Mouse (Mus musculus) kidney, adult 18-20 months (tissue): ENCODE data around the gene Phf5a.

Source experiments
- DNase-seq: peaks from one replicate; pipeline ENCODE4 v3.0.0; 2021

Gene Phf5a

DNA sequence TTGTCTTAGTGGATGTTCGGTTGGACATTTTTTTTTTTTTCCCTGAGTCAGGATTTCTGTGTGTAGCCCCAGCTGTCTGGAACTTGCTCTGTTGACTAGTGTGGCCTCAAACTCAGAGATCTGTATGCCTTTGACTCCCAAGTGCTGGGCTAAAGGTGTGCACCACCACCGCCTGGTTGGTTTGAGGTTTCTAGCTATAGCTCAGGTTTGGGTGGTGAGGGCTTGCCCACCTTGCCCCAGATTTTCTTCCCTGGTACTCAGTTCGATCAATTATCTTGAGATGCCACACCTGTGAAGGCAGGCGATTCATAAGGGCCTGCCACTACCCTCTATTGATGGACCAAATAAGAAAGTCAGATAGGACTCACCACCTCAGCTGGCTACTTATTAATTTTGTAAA lies 24.6 kb downstream of the Phf5a start:
- DNase-seq: no peak

DNA sequence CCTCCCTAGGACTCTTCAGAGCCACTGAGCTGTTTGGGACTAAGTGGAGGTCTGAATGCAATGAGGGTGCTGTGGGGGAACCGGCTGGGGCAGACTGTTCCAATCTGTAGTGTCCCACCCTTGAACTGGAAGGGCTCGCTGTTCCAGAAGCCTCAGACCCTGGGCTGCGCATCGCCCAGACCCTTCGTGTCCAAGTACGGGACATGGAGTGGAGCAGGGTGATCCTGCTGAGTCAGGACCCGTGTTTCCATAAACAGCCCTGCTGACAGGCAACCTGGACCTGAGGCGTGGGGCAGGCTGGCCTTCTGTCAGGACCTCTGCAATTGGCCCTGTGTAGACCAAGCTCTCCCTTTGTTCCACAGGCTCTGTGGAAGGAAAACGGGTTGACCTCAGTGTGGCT lies 25.0 kb downstream of the Phf5a start:
- DNase-seq: no peak

DNA sequence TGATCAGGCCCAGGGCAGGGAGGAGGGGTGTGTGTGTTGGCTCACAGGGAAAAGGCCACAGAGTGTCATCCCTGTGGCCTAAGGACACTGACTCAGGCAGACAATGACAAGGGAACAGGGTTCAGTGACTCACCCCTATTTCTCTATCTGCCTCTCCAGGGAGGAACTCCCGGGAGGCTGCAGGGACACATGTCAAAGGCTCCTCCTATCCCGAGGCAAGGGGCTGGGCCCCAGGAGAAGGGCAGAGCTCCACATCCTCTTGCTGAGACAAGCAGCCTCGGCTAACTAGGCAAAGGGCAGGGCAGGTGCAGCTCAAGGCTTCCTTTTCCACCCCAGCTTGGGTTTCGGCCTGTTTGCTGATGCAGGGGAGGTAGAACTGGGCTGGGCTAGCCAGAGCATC lies 26.0 kb downstream of the Phf5a start:
- peak; percentile 76 for DNase-seq

DNA sequence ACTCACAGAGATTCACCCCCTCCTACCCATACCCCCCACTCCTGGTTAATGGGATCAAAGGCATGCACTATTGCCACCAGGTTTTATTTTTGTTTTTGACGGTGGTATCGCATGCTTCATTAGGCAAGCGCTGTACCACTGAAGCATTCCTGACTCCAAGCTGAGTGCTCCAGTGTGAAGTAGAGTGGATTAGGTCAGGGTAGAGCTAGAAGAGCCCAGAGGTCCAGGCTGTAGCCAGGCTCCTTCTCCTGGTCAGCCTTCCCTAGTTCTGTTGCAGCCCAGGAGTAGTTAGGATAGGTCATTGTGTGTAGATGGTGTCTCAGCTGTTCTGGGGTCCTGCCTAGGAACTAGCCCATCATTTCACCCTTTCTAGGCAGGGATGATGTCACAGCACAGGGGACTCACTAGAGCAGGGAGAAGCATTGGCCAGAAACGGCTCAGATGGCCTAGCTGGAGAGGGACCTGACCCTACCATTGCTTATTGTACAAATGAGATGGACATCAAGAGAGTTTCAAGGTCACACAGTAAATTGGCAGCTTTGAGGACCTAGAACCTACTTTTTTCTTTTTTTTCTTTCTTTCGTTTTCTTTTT lies 26.6 kb downstream of the Phf5a start:
- no peak for DNase-seq

DNA sequence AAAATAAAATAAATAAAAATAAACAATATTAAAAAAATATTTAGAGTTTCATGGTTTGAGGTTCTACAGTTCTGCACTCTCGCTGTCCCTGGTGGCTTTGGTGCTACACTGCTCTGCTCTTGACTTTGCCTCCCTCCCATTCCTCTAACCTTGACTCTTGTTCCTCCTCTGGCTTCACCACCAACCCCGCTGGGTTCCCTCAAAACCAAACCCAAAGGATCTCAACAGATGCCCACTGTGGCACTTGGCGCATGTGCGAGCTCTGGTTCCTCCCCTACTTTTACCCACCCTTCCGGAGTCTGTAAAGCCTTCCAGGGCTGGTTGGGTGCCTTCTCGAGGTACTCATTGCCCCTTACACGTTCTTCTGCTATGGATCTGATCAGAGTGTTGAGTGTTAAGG lies 29.4 kb downstream of the Phf5a start:
- no peak for DNase-seq

DNA sequence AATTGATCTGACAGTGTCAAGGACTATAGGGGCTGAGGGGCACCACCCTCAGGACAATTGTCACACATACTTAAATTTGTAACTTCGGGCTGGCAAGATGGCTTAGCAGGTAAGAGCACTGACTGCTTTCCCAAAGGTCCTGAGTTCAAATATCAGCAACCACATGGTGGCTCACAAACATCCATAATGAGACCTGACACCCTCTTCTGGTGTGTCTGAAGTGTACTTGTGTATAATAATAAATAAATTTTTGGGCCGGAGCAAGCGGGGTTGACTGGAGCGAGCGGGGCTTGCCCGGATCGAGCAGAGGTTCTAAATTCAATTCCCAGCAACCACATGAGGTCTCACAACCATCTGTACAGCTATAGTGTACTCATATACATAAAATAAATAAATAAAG lies 31.4 kb downstream of the Phf5a start:
- DNase-seq: no peak

DNA sequence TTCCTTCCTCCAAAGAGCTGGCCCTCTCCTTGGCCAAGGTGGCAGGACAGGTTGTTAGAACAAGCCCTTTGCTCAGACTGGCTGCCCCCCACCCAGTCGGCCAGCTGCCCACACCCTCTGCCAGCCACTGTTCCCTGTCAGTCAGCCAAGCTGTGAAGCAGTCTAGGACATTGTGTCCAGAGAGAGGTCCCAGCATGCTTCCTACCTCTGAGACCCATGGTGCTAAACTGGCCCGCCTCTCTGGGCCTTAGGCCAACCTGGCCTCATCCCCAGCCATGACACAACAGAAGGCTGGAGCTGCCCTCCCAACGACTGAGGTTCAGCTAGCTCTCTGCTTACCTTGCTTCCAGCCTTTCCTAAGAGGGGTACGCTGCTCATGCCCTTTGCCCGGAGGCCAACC lies 32.1 kb downstream of the Phf5a start:
- peak; percentile 96 for DNase-seq

DNA sequence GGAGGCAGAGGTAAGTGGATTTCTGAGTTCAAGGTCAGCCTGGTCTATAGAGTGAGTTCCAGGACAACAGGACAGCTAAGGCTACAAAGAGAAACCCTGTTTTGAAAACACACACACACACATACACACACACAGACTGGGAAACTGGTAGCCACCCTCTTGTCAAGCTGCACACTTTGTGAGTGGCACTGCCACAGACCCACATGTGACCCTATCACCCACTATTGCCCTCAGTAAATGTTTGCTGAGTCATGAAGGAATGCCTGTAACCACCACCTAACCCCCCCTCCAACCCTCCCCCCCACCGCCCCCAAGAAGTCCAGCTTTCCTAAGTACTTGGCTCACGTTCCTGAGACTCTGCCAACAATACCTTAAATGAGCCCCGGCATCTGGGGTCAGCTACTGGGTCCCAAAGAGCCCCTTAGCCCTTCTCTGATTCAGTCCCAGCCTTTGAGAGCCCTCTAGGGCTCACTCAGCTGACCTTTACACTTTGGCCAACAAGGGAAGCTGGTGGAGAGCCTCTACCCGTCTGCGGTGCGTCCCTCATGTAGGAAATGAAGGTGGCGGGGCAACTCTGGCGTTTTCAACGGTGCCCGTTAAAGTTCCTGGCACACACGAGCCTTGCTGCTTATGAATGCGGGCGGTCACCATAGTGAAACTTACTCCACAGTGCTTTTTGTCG lies 33.0 kb downstream of the Phf5a start:
- peak; percentile 69 for DNase-seq

DNA sequence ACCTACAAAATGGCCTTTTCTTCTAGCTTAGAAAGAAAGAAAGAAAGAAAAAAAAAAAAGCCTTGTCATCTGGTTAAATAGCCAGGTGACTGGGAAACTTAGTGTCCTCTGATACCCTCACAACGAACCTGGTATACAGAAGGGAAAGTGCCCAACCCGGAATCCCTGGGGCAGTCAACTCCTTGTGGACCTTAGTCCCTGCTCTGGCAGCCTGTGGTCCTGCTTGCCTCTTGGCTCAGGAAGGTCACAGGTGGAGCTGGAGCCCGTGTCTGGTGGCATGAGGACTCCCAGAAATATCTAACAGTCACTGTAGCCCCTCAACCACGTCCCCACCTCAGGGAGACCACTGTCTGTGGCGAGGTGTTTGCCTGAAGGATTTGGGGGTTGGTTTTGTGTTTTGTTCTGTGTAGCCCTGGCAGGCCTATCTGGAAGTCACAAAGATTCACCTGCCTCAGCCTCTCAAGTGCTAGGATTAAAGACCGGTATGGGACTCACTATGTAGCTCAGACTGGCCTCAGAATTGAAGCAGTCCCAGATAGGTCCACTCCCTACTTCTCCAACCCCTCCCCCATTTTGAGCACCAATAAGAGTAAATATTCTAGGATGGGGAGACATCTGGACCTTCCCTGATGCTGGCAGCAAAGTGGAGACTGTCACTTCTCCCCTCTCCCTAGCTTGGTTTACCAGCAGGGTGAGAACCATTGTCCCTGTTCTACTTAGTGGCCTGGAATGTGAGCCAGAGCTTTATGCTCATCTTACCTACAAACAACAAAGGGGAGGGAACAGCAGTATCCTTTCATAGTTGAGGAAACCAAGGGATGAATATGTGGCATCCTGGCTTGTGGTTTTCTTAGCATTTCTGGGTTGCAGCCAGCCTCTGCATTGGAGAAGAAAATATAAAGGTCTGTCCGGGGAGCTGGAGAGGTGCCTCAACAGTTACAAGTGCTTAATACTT lies 34.5 kb downstream of the Phf5a start:
- DNase-seq: peak; percentile 67

DNA sequence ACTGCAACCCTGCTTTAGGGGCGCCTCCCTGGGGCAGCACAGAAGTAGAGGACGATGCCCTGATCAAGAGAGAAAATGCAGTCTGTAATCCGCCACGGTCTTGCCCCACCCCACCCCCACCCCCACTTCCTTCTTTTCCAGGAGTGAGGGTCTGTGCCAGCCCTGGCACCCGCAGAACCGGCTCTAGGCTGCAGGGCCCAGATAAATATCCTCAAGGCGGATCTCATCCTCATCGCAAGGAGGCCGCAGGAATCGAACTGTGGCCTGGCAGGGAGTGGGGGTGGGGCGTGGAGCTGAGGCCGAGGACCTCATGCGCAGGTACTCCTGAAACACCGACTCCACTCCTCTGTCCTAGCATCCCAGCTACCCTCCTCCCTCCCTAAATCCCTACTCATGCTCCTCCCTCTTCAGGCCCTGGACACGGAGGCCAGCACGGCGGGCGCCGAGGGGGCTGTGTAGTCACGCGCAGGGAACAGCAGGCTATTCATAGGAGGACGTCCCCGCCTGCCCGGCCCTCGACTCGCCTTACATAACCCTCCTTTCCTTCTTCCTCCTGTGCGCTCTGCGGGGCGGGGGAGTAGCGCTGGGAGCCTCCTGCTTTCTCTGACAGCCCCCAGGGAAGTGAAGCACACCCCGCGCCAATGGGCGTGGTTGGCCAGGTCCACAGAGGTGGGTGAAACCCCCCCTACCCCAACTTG lies 35.4 kb downstream of the Phf5a start:
- DNase-seq: peak; percentile 93

DNA sequence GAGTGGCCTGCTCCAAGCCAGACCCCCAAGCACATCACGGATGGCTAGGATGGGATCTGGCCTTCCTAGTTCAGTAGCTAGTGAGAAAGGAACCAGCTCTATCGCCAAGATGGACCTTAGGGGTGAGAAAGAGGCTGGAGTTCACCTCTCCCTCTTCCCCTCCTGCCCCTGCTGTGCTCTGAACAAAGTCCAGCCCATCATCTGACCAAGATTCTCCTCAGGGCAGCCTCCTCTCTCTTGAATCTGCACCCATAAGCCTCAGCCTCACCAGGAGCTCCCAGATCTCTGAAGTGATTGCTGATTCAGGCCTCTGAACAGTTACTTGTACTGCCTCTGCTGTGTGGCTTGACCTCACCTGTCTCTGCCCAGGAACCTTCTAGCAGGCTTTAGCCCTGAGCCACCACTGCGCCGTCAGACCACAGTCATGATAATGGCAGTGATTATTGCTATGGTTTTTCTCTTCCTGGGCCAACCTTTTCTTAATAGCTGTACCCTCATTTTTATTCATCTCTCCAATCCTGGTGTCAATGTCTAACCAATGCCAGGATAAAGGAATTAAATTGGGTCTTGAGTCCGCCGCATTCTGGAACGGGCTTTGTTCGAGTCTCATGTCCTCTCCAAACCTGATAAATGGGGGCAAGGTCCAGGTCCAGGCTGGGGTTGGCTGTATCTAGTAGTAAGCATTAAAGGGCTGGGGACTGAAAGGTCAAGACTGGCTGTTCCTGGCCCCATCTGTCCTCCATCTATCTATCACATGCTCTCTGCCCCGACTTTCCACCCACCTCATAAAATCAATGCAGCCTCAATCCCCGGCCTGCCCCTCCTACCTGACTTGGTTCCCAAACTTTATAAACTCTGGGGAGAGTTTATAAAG lies 36.5 kb downstream of the Phf5a start:
- DNase-seq: peak; percentile 69

DNA sequence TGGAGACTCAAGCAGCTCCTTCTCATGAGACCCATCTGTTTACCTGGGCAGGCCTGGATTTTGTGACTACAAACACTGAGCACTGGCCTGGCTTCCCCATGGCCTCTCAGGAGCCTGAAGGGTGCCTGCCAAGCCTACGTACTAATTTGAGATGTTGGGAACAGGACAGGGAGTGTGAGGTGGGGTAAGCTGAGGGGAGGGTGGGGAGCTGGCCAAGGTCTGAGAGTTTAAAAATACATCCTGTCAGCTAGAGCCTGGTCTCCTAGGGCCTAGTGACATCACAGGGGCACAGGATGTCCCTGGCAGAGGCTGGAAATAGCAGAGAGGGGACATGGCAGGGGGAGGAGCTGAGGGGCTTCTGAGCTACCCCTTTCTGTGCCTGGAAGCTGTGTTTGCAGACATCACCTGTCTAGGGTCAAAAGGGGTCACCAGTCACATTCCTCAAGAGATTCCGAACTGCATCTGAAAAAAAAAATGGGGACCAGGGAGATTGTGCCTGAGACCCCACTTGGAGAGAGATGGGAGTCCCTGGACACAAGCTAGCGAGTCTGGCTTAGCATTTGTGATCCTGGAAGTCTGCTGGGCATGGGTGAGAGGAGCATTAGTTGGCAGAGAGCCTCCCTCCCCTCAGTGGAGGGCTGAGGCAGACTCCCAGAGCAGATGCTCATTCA lies 37.4 kb downstream of the Phf5a start:
- no peak for DNase-seq

DNA sequence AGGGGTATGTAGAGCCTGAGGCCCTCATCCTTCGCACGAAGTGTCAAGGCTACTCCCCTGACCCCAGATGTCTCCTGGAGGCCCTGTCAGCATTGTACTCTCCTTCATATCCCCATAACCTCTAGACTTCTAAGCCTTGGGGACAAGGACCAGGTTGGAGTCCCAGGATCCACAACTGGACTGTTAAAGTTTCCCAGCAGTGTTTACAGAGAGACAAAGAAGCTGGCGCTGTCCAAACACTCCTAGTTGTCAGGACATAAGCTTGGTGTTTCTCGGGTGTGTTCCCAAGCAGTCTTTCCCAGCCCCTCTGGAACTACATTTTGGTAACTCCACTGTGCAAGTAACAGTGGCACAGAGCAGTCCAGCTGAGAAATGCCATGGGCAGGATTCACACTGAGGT lies 38.2 kb downstream of the Phf5a start:
- DNase-seq: no peak

DNA sequence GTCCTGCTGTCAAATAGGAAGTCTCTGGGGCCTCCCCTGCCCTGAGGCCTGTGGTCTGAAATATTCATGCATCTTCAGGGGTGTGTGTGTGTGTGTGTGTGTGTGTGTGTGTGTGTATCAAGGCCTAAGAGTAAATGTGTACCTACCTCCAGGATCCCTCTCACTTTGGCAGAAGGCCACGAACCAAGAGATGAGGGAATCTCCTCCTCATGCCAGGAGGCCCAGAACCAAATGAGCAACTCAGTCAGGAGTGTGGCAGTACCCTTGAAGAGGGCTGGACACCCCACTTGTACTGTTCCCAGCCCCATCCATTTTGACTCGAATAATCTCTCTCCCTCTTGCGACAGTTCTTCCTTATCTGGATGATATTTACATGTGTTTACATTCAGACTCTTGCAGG lies 39.5 kb downstream of the Phf5a start:
- DNase-seq: no peak

DNA sequence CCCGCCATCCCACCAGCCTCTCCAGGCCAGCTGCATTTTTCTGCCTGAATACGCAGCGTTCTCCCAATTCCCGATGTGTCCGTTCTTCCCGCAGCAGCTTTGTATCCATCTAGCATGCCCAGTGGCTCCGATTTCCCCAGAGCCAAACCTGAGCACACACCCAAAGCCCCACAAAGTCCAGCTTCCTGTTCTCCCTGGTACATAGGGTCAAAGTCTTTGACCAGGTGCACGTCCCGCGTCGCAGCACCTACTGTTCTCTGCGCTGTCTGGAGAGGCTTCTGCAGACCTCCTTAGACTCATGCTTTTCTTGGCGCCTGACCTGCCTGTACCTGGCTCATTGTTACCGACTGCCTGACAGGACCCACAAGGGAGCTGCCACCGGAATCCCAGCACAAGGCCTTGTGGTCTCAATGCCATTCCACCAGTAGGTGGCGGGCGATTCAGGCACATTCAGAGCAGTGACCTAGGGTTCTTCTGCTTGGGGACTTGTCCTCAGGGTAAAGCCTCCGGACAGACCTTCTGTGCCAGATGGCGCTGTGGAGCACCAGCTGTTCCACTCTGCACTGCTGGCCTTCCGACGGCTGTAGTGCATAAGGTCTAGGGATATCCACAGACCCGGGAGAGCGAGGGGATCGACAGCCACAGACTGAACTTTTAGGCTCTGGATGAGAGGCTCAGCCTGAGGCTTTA lies 40.4 kb downstream of the Phf5a start:
- DNase-seq: peak; percentile 94

DNA sequence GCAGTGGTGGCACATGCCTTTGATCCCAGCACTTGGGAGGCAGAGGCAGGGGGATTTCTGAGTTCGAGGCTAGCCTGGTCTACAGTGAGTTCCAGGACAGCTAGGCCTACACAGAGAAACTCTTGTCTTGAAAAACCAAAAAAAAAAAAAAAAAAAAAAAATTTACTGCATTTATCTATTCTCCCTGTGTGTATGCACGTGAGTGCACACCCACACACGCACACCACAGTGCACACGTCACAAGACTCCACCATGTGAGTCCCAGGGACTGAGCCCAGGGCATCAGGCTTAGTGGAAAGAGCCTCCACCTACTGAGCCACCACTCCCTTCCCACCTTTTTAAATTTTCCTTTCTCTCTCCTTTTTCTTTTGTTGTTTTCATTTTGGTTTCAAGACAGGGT lies 41.2 kb downstream of the Phf5a start:
- DNase-seq: no peak

DNA sequence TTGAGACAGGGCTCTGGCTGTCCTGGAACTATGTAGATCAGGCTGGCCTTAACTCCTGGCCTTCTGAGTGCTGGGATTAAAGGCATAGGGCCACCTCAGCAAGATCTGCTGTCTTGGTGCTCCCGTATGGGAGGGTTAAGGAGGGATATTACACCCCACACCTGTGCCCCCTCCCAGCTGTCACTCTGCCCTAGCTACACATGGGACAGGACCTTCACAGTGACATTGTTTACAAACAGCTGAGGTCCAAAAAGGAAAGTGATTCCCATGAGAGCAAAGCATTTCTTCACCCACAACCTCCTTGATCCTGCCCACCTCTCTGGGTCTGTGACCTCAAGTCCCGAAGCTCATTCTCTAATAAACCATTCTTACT lies 42.5 kb downstream of the Phf5a start:
- DNase-seq: no peak

DNA sequence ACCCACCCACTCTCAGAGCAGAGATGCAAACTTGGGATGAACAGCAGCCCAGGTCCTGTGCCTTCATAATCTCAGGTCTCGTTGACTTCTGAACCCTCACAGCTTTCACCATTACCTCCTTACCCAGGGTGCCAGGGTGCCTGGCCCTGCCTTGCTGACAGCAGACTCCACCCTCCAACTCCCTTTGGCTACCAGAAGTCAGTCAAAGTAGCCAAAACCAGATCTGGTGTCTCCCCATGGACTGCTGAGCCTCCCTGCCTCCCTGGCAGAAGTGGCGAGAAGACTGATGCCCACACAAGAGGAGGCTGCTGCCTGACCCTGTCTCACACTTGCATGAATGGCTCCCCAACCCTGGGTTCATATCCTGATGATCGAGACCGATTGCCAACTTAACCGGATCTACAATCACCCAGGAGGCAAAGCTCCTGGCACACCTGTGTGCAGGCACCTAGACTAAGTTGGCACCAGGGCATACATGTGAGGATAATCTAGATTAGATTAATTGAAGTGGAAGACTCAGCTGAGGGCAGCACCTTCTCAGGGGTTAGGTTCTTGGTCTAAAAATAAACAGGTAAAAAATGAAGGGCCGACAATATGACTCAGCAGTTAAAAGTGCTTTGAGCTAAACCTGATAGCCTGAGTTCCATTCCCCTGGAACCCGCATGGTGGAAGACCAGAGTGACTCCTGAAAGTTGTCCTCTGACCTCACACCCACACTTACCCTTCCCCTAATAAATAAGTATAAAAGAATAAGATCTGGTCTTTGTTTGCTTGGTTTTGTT lies 43.1 kb downstream of the Phf5a start:
- DNase-seq: no peak

DNA sequence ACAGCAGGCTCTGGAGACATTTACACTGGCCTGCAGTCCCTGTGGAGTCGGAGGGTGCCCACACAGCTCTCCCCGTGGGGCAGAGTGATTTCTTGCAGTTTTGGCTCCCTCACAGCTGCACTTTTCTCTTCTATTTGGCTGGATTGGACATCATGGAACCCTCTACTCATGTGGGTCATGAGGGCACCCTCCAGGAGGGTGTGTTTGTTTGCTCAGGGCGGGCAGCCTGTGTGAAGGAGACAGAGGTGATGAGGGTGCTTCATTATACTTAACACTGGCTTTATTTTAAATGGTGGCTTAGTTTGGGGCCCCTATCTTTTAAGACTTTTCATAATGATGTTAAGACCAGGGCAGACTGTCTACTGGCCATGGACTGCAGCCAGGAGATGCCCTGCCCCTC lies 46.9 kb downstream of the Phf5a start:
- DNase-seq: no peak

DNA sequence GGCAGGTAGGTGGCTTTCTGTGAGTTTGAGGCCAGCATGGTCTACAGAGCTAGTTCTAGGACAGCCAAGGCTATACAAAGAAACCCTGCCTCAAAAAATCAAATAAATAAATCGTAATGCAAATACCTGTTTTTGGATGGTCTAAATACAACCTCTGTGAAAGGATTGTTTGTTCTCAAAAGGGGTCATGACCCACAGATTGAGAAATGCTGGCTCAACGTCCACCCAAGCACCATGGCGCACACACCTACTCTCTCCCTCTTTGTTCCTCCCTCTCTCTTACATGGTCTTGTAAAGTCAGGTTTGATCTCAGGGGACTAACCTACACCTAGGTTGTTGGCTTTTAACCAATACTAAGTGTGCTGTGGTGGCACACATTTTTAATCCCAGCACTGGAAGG lies 49.1 kb downstream of the Phf5a start:
- DNase-seq: no peak
